Mouse (Mus musculus) cerebellum, adult 8-10 months (tissue): ENCODE measurements around the gene Gm13278.
"Not testable (repeated sequence)": the region's sequence is repeated elsewhere in the genome, so short reads cannot be mapped to it uniquely, and the experiment has no call there.

Experiments used
- DNase-seq: peaks from one replicate; pipeline ENCODE4 v3.0.0; 2022

Gene Gm13278

DNA sequence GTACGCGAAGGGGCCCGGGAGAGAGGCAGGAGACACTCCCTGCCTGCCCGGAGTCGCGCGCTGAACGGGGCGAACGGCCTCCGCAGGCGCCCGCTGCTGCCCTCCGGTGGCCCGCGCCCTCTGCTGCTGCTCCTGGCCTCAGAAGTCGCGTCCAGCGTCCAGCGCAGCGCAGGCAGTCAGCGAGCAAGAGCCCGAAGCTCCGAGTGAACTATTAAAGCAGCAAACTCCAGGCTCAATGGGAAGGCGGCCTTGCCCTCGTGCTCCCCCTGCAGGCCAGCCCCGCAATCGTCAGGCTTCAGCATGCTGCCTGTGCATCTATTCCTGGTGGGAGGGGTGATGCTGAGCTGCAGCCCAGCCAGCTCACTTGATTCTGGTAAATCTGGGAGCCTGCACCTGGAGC, at the start of gene Gm13278:
Gene Gm13278 (plus strand): TSS at position 301 of the 400 bp plus-strand sequence.
- DNase-seq: not testable (repeated sequence)

GRCm38 (mm10) chr4:88742771-88743371, 48.5 kb upstream of the Gm13278 start:
- DNase-seq: no peak

DNA sequence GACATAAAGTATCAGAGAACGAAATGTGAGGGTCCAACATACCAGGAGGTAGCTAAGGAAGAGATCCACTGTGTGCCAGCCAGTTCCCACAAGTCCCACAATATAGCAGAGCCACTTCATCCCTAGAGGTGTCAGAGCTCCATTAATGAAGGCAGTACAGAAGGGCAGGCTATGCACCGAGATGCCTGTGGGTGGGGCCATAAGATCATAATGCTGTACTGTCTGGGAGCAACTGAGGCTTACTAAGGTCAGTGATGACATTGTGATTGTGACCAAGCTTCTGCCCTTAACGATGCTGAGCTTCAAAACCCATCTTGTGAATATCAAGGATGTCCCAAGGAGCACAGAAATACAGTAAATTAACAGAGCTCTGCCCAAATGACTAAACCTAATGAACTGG, 47.1 kb upstream of the Gm13278 start:
- no peak for DNase-seq

- no peak for DNase-seq
Observed at GRCm38 (mm10) chr4:88749926-88750325, 41.4 kb upstream of the Gm13278 start.

- DNase-seq: peak; percentile 80
Observed at GRCm38 (mm10) chr4:88754818-88755340, 36.5 kb upstream of the Gm13278 start, which contains the start of gene Gm13271. Gm13271 (plus strand) TSS chr4:88754868.

- DNase-seq: not testable (repeated sequence)
Observed at GRCm38 (mm10) chr4:88756581-88757513, 34.5 kb upstream of the Gm13278 start.

DNA sequence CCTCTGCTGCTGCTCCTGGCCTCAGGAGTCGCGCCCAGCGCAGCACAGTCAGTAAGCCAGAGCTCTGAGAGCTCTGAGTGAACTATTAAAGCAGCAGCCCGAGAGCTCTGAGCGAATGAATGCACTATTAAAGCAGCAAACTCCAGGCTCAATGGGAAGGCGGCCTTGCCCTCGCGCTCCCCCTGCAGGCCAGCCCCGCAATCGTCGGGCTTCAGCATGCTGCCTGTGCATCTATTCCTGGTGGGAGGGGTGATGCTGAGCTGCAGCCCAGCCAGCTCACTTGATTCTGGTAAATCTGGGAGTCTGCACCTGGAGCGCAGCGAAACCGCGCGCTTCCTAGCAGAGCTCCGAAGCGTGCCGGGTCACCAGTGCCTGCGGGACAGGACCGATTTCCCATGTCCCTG, 33.7 kb upstream of the Gm13278 start:
- DNase-seq: peak; percentile 97

GRCm38 (mm10) chr4:88758751-88759150, 32.6 kb upstream of the Gm13278 start:
- peak; percentile 30 for DNase-seq

GRCm38 (mm10) chr4:88759610-88760268, 31.6 kb upstream of the Gm13278 start, which contains the start of gene Gm13283:
Gm13283 (plus strand) TSS chr4:88760119.
- DNase-seq: peak; percentile 64

- peak; percentile 66 for DNase-seq
Observed at GRCm38 (mm10) chr4:88760431-88760830, 30.9 kb upstream of the Gm13278 start.

DNA sequence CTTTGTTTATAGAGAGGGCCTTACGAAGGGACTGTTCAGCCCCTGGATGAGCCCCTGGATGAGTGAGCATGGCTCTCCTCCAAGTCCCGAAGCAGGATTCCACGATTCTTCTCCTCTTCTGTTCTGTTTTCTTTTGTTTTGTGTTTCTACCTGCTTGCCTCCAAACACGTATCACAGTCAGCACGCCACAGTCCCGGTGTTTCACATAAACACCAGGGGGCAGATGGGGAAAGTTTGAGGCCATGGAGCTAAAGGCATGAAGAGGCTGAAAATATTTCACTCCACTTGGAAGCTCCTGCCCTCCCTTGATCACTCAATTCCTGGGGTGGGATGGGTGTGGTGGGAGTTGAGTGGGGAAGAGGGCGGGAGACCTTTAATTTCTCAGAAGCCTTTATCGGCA, 29.6 kb upstream of the Gm13278 start:
- DNase-seq: peak; percentile 83

DNA sequence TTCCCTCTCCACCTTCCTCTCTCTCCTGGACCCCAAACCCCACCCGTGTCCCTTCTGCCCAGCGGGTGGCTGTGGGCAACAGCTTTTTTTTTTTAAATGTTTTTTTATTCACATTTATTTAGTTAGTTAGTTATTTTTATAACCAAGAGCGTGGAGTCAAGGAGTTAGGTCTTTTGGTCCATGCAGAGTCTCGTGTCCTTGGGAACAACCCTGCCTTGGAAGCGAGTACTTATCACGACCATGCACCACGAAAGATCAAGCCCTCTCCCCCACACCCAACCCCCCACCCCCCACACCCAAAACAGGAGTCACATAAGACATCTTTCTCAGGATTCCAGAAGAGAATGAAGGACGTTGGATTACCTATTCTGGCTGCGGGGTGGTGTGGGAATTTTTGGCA, 29.0 kb upstream of the Gm13278 start:
- peak; percentile 33 for DNase-seq

- DNase-seq: peak; percentile 37
Observed at GRCm38 (mm10) chr4:88763384-88764018, 27.8 kb upstream of the Gm13278 start.

GRCm38 (mm10) chr4:88773534-88773933, 17.8 kb upstream of the Gm13278 start, which contains the start of gene Gm13290:
Gm13290 (plus strand) TSS chr4:88773834.
- not testable (repeated sequence) for DNase-seq

GRCm38 (mm10) chr4:88776622-88777021, 14.7 kb upstream of the Gm13278 start, which contains the start of gene Gm13289:
Gm13289 (plus strand) TSS chr4:88776922.
- not testable (repeated sequence) for DNase-seq

- not testable (repeated sequence) for DNase-seq
Observed at GRCm38 (mm10) chr4:88779550-88779949, 11.8 kb upstream of the Gm13278 start, which contains the start of gene Gm13272. Gm13272 (plus strand) TSS chr4:88779850.

GRCm38 (mm10) chr4:88780320-88780719, 11.0 kb upstream of the Gm13278 start:
- not testable (repeated sequence) for DNase-seq

DNA sequence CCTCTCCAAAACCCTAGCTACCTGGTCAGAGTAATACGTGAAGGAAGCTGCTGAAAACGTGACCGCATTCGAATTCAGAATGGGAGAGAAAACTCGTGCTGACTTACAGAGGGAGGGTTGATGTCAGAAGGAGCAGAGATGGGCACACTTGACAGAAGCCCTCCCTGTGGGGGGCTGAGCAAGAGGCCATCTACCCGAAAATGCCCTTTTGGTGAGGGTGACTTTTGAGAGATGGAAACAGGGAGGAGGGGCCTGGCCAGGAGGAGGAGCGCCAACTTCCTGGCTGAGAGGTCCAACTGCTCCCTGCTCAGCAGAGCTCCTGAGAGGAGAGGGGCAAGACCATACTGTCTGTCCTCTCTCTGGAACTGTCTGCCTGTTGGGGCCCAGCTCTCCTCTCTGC, 9.5 kb upstream of the Gm13278 start, which contains the start of gene Ifnz:
Gene Ifnz (plus strand): TSS at position 301 of the 400 bp plus-strand sequence.
- not testable (repeated sequence) for DNase-seq

GRCm38 (mm10) chr4:88782335-88782734, 9.0 kb upstream of the Gm13278 start:
- DNase-seq: not testable (repeated sequence)

DNA sequence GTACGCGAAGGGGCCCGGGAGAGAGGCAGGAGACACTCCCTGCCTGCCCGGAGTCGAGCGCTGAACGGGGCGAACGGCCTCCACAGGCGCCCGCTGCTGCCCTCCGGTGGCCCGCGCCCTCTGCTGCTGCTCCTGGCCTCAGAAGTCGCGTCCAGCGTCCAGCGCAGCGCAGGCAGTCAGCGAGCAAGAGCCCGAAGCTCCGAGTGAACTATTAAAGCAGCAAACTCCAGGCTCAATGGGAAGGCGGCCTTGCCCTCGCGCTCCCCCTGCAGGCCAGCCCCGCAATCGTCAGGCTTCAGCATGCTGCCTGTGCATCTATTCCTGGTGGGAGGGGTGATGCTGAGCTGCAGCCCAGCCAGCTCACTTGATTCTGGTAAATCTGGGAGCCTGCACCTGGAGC, 5.9 kb upstream of the Gm13278 start, which contains the start of gene Gm13276:
Gene Gm13276 (plus strand): TSS at position 301 of the 400 bp plus-strand sequence.
- DNase-seq: not testable (repeated sequence)

DNA sequence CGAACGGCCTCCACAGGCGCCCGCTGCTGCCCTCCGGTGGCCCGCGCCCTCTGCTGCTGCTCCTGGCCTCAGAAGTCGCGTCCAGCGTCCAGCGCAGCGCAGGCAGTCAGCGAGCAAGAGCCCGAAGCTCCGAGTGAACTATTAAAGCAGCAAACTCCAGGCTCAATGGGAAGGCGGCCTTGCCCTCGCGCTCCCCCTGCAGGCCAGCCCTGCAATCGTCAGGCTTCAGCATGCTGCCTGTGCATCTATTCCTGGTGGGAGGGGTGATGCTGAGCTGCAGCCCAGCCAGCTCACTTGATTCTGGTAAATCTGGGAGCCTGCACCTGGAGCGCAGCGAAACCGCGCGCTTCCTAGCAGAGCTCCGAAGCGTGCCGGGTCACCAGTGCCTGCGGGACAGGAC, 2.9 kb upstream of the Gm13278 start, which contains the start of gene Gm13277:
Gene Gm13277 (plus strand): TSS at position 231 of the 400 bp plus-strand sequence.
- DNase-seq: peak; percentile 63
